Mouse (Mus musculus): ENCODE results near the gene Hat1.

Gene Hat1

GRCm38 (mm10) chr2:71376433-71376906 lies 12.3 kb upstream of the Hat1 start:
- peak; percentile 71 for DNase-seq (ENCODE audit: low read depth, low spot score)

DNA sequence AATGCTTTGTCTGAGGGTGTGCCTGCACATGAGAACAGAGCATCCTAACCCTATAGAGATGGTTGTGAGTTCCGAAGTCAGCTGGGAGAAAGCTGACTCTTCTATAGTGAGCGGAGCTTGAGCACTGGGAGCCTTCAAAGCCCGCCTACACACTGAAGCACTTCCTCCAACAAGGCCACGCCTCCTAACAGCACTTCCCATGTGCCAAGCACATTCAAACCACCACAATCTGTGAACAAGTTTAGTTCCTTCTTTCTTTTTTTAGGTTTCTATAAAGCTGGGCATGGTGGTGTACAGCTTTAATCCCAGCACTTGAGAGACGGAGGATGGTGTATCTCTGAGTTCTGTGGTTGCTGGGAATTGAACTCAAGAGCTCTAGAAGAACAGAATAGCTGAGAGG lies 11.3 kb upstream of the Hat1 start:
- peak; percentile 25 for DNase-seq (ENCODE audit: low read depth, low spot score)

DNA sequence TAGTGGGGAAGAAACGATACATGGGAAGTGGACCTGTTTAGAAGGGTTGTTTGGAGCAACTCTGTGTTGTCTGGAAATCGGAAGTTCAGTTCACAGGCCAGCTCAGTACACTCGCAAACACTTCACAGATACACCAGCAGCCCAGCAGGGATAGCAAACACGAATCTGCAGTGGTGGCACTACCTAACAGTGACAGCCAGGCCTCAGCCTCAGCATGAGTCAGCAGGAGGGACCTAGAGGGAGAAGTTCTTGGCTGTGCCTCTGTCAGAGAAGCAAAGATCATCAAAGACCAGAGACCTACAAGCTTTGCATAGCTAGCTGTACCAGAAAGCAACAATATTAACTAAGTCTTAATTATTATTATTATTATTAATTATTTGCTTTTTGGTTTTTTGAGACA lies 6.8 kb upstream of the Hat1 start:
- DNase-seq (ENCODE audit: low read depth, low spot score): no peak

GRCm38 (mm10) chr2:71383890-71384289 lies 4.9 kb upstream of the Hat1 start:
- no peak for DNase-seq (ENCODE audit: low read depth, low spot score)

DNA sequence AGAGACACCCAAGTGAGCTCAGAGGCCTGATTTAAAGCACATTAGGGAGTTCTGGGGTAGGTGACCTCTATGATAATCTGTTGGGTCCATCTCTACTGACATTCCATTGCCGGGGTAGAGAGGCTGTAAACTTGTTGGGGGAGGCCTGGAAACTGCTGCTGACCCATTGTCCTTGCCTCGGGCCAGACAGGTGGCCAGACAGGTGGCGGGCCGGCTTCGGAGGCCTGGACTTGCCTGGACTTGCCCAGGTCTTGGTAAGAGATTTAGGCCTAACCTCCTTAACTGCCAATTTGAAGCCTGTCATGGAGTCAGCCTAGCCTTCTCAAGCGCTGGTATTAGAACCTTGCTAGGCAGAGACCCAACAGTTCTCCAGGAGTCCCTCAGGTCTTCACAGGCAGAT lies 992 bp upstream of the Hat1 start:
- DNase-seq (ENCODE audit: low read depth, low spot score): no peak

DNA sequence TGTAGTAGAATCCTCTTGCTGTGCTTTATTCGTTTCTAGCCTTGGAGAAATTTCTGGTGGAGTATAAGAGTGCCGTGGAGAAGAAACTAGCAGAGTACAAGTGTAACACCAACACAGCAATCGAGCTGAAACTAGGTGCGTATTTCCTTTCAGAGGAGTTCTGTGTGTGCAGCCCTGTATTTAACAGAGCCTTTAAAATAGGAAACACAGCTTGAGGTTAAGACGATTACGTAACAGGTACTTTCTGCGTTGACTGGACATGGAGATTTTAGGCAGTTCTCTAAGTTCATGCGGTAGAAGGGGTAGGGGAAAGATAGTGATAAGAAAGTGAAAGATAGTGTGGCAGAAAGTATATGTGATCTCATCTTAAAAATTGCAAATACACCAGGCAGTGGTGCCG lies 1.1 kb downstream of the Hat1 start:
- peak; percentile 56 for DNase-seq (ENCODE audit: low read depth, low spot score)

DNA sequence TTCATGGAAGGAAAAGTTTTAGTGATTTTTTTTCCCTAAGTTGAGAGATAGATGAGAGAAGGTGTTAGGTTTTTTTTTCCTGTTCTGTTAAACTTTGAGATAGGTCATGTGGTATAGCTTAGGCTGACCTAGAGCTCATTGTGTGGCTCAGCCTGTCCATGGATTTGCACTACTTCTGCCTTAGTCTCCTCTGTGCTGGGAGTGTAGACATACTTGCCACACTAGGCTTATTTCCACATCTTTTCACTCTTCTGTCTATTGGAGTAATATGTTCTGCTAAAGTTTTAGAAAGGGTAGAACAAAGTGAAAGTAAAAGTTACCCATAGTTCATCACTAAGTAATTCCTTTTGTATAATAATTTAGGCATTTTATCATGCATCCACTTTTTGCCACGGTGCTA lies 16.9 kb downstream of the Hat1 start:
- DNase-seq (ENCODE audit: low read depth, low spot score): no peak

- no peak for DNase-seq (ENCODE audit: low read depth, low spot score)
These were observed 30.1 kb downstream of the Hat1 start for GRCm38 (mm10) chr2:71418760-71419280.

DNA sequence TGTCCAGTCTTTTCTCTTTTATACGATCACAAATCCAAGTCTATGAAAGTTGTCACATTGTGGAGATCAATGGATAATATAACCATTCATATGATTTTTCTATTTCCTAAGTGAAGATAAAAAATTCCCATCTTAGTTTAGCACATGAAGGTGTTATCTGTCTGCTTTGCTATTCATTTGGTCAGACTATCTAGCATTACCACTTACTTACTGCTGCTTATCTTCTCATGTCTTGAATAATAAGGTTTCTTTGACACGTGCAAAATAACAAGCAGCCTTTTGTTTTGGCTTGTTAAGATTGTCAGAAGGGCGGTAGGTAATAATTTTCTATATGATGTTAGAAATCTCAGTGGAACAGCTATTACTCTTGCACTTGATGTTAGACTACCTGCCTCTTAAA lies 30.6 kb downstream of the Hat1 start:
- no peak for DNase-seq (ENCODE audit: low read depth, low spot score)

- no peak for DNase-seq (ENCODE audit: low read depth, low spot score)
These were observed 32.2 kb downstream of the Hat1 start for GRCm38 (mm10) chr2:71420895-71421425.

DNA sequence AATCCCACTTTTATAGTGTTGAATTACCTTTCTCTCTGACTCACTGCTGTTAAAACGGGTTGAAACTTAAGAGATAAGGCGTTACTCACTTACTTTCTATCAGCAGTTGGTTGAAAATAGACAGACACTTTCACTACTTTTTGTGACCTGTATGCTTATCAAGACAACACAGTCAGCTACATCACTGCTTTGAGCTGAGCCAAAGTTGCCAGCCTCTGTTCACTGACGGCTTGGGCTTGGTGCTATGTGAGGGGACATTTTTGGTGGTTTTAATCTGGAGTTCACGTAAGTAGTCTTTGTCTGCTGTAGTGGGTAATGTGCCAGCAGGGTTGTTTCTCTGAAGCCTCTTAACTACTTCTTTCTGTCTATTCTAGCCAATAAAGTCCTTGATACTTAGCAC lies 35.8 kb downstream of the Hat1 start:
- no peak for DNase-seq (ENCODE audit: low read depth, low spot score)

DNA sequence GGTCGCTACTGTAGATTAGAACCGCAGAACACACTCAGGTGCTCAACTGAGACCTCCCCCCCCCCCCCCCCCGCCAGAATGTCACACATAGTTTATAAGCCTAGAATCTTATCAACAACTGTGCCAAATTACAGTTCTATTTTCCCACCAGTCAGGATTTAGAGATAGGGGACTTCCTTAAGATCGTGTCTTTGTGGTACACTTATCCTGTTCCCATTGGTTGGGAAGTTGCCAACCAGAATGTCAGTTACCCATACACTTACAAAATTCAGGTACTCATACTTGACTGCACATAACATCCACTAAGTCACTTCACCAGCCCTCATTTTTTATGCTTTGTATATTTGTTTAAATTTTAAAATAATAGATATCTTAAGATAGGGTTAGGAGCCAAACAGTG lies 46.7 kb downstream of the Hat1 start:
- DNase-seq (ENCODE audit: low read depth, low spot score): no peak

GRCm38 (mm10) chr2:71443376-71443775 lies 54.6 kb downstream of the Hat1 start:
- no peak for DNase-seq (ENCODE audit: low read depth, low spot score)

DNA sequence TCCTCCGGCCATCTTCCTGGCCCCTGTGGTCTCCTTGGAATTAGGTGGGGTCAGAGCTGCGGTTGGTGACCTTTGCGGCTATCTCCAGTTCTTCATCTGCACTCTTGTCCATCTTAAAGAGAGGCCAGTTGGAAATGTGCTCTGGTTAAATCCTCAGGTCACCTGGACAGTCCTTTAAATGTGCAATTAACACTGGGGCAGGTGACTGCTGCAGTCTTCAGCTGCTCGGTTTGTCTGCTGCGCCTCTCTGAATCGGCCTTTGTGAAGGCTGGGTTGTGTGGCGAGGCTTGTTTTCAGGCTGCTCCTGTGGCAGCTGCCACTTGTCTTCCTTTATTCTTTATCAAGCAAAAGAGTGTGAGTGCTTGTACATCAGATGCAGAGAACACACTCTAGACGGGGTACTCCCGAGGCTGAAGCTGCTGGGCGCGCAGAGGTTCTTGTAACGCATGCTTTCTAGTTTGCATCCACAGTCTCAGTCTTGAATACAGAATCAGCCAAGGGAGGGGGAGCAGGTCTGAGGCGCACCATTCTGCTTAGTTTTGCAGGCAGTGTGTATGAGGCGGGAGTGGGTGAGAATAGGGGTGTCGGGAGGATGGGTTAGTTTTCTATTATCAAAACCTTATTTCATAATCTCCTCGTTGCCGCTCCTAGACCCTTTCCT lies 56.9 kb downstream of the Hat1 start:
- DNase-seq (ENCODE audit: low read depth, low spot score): no peak

DNA sequence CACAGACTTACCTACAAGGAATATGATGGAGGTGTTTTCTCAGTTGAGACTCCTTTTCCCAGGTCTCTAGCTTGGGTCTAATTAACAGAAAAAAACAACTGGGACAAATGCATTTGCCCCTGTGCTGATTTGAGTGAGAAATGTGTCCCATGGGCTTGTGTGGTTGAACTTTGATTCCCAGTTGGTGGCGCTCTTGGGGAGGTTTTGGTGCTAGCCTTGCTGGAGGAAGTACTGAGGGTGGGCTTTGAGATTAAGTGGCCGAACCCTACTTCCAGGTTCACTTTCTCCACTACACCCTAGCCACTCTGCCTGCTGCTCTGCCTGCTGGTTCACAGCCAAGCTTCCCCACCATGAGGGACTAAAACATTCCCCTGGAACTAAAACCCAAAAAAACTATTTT lies 60.8 kb downstream of the Hat1 start:
- DNase-seq (ENCODE audit: low read depth, low spot score): no peak

- DNase-seq (ENCODE audit: low read depth, low spot score): no peak
These were observed 63.0 kb downstream of the Hat1 start for GRCm38 (mm10) chr2:71451761-71452160.

DNA sequence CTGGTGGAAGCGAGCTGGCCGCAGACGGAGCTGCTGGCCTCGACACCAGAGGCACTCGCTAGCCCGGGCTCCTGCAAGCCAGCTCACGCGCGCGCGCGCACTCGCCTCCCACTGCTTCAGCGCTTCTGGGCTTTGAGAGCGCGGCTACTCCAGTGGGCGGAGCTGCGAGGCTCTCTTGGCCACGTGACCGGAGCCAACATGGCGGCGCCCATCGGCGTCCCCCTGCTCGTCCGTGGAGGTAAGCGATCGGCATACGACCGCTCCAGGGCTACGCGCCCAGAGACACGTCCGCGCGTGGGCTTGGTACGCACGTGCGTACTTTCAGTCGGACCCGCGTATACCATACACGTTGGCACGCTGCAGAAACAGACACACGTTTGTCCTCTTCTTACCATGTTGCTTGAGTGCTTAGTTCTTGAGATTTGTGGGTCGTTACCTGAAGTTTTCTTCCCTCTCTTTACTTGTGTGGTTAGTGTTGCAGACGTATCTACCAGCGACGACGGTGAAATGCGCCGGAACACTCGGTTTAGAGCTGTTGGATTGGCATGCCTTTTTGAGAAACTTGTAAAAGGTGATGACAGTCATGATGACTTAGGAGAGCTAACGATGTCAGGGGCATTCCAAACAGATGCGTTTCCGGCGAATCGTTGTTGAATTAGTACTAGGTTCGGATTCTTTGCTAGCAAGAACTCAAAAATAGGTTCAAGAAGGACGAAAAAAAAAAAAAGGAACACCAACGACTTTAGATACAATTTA lies 64.6 kb downstream of the Hat1 start, which contains the start of gene Metap1d:
Gene Metap1d, plus strand, starts transcription at position 116 of the 756 bp plus-strand sequence.
- peak; percentile 95 for DNase-seq (ENCODE audit: low read depth, low spot score)

GRCm38 (mm10) chr2:71453917-71454260 lies 65.1 kb downstream of the Hat1 start:
- no peak for DNase-seq (ENCODE audit: low read depth, low spot score)

- DNase-seq (ENCODE audit: low read depth, low spot score): no peak
These were observed 69.9 kb downstream of the Hat1 start for GRCm38 (mm10) chr2:71458624-71459023.

GRCm38 (mm10) chr2:71459659-71460058 lies 70.9 kb downstream of the Hat1 start:
- DNase-seq (ENCODE audit: low read depth, low spot score): no peak

- no peak for DNase-seq (ENCODE audit: low read depth, low spot score)
These were observed 72.4 kb downstream of the Hat1 start for GRCm38 (mm10) chr2:71461139-71461538.

- no peak for DNase-seq (ENCODE audit: low read depth, low spot score)
These were observed 72.8 kb downstream of the Hat1 start for GRCm38 (mm10) chr2:71461589-71461988.

GRCm38 (mm10) chr2:71462066-71462465 lies 73.3 kb downstream of the Hat1 start:
- DNase-seq (ENCODE audit: low read depth, low spot score): no peak
